Mouse (Mus musculus) CH12.LX (cell line): ENCODE results near the gene Olfr576. TPM values are rescaled to one million over a fixed set of nuclear protein-coding genes. Genes with fewer than 3 reads are reported as not detected.

Experiments
- DNase-seq: peaks from one replicate; pipeline ENCODE4 v3.0.0-alpha.2; 2013; ENCODE audit errors: extremely low read depth
- H3K27ac ChIP-seq: 2 replicates; pipeline ENCODE4 v1.5.1; 2012; ENCODE audit warnings: low read depth, mild to moderate bottlenecking, control low read depth, moderate library complexity; ENCODE audit not compliant: insufficient read depth
- H3K27me3 ChIP-seq: replicated peaks from 2 replicates; pipeline ENCODE3; 2012; ENCODE audit warnings: inconsistent platforms
- H3K36me3 ChIP-seq, 2 experiments: replicated peaks in 1 of 2; 2 replicates each; pipeline versions ENCODE3 to v1.6.1; 2012; ENCODE audit warnings: inconsistent platforms in 1 of 2, low read length in 1 of 2, mild to moderate bottlenecking in 1 of 2, mixed read lengths in 1 of 2, moderate library complexity in 1 of 2; ENCODE audit not compliant: control insufficient read depth in 1 of 2, insufficient read depth in 1 of 2
- H3K4me1 ChIP-seq, 2 experiments: 2 replicates each; pipeline ENCODE4 v1.6.1; 2012; ENCODE audit warnings: inconsistent platforms in 1 of 2, moderate library complexity in 1 of 2; ENCODE audit not compliant: insufficient read depth in 2 of 2, control insufficient read depth in 1 of 2
- H3K4me2 ChIP-seq: 2 replicates; pipeline ENCODE4 v1.6.1; 2012; ENCODE audit warnings: low read depth, mild to moderate bottlenecking, control low read depth; ENCODE audit not compliant: poor library complexity, insufficient read depth, severe bottlenecking
- H3K4me3 ChIP-seq, 3 experiments: fragments of 150-350 bp in 1 of 3; sonication (generic) in 1 of 3; replicated peaks in 1 of 3; 2 replicates each; pipeline versions ENCODE3 to v1.5.1; 2011 to 2012; ENCODE audit warnings: low read depth in 2 of 3, low read length in 2 of 3, mild to moderate bottlenecking in 2 of 3, moderate library complexity in 2 of 3, control low read depth in 1 of 3, improper control_type of control experiment in 1 of 3, inconsistent platforms in 1 of 3, mixed read lengths in 1 of 3; ENCODE audit not compliant: poor library complexity in 1 of 3
- H3K79me2 ChIP-seq: replicated peaks from 2 replicates; pipeline ENCODE4 v1.6.1; 2012; ENCODE audit warnings: mild to moderate bottlenecking, moderate library complexity; ENCODE audit not compliant: control insufficient read depth, poor library complexity, insufficient read depth, severe bottlenecking; ENCODE audit errors: extremely low read depth
- H3K9ac ChIP-seq: 2 replicates; pipeline ENCODE4 v1.6.1; 2012; ENCODE audit warnings: low read depth, mild to moderate bottlenecking, control low read depth, moderate library complexity; ENCODE audit not compliant: insufficient read depth
- H3K9me3 ChIP-seq: replicated peaks from 2 replicates; pipeline ENCODE3; 2012; ENCODE audit warnings: low read length, inconsistent platforms, mixed read lengths
- BHLHE40 ChIP-seq: IDR thresholded peaks from 2 replicates; pipeline ENCODE4 v1.6.1; 2011; ENCODE audit warnings: mild to moderate bottlenecking, low read depth, low read length, improper control_type of control experiment
- CTCF ChIP-seq, 2 experiments: IDR thresholded peaks in 1 of 2; conservative IDR thresholded peaks in 1 of 2; 2 replicates each; pipeline ENCODE4 v1.5.1; 2011 to 2012; ENCODE audit warnings: low read depth in 2 of 2, low read length in 2 of 2, improper control_type of control experiment in 1 of 2, inconsistent platforms in 1 of 2, mild to moderate bottlenecking in 1 of 2, moderate library complexity in 1 of 2
- ELF1 ChIP-seq: IDR thresholded peaks from 2 replicates; pipeline ENCODE4 v1.6.1; 2014; ENCODE audit warnings: low read depth, mild to moderate bottlenecking, inconsistent platforms, low read length, improper control_type of control experiment
- EP300 ChIP-seq: IDR thresholded peaks from 2 replicates; pipeline ENCODE4 v1.6.1; 2011; ENCODE audit warnings: low read length, improper control_type of control experiment
- GABPA ChIP-seq: IDR thresholded peaks from 2 replicates; pipeline ENCODE4 v1.6.1; 2012; ENCODE audit warnings: low read depth, low read length, improper control_type of control experiment, inconsistent platforms; ENCODE audit not compliant: insufficient replicate concordance
- IRF4 ChIP-seq: IDR thresholded peaks from 2 replicates; pipeline ENCODE4 v1.6.1; 2014; ENCODE audit warnings: low read depth, mild to moderate bottlenecking, inconsistent platforms, low read length, improper control_type of control experiment
- KAT2A ChIP-seq: IDR thresholded peaks from 2 replicates; pipeline ENCODE4 v1.6.1; 2012; ENCODE audit warnings: low read length, improper control_type of control experiment, inconsistent platforms; ENCODE audit not compliant: insufficient replicate concordance
- MAZ ChIP-seq: IDR thresholded peaks from 2 replicates; pipeline ENCODE4 v1.6.1; 2012; ENCODE audit warnings: low read depth, mild to moderate bottlenecking, inconsistent platforms, low read length, improper control_type of control experiment, moderate library complexity
- MXI1 ChIP-seq: IDR thresholded peaks from 2 replicates; pipeline ENCODE4 v1.6.1; 2011; ENCODE audit warnings: mild to moderate bottlenecking, low read depth, low read length, improper control_type of control experiment
- PAX5 ChIP-seq: IDR thresholded peaks from 2 replicates; pipeline ENCODE4 v1.6.1; 2012; ENCODE audit warnings: low read length, inconsistent platforms, mixed read lengths
- POLR2A ChIP-seq: IDR thresholded peaks from 2 replicates; pipeline ENCODE4 v1.6.1; 2011; ENCODE audit warnings: low read depth, mild to moderate bottlenecking, improper control_type of control experiment, low read length
- POLR2AphosphoS2 ChIP-seq: IDR thresholded peaks from 2 replicates; pipeline ENCODE4 v1.6.1; 2011; ENCODE audit warnings: low read depth, low read length, improper control_type of control experiment
- RAD21 ChIP-seq: IDR thresholded peaks from 2 replicates; pipeline ENCODE4 v1.6.1; 2011; ENCODE audit warnings: low read depth, mild to moderate bottlenecking, low read length, improper control_type of control experiment, moderate library complexity
- RCOR1 ChIP-seq: conservative IDR thresholded peaks from 2 replicates; pipeline ENCODE4 v1.6.1; 2012; ENCODE audit warnings: low read depth, mild to moderate bottlenecking, inconsistent platforms, low read length, improper control_type of control experiment
- SIN3A ChIP-seq: IDR thresholded peaks from 2 replicates; pipeline ENCODE4 v1.6.1; 2012; ENCODE audit warnings: low read length, improper control_type of control experiment, inconsistent platforms
- SMC3 ChIP-seq: IDR thresholded peaks from 2 replicates; pipeline ENCODE4 v1.6.1; 2011; ENCODE audit warnings: low read depth, low read length, improper control_type of control experiment
- USF1 ChIP-seq: IDR thresholded peaks from 2 replicates; pipeline ENCODE4 v1.6.1; 2014; ENCODE audit warnings: low read depth, mild to moderate bottlenecking, inconsistent platforms, low read length, improper control_type of control experiment
- ZKSCAN1 ChIP-seq: IDR thresholded peaks from 2 replicates; pipeline ENCODE4 v1.6.1; 2012; ENCODE audit warnings: low read depth, inconsistent platforms, low read length, improper control_type of control experiment, borderline replicate concordance
- ZNF384 ChIP-seq: IDR thresholded peaks from 2 replicates; pipeline ENCODE4 v1.6.1; 2012; ENCODE audit warnings: low read depth, low read length, improper control_type of control experiment, inconsistent platforms
- dilution Hi-C: fragments of 300-500 bp; cut with MboI; formaldehyde crosslinking; loops from 2 replicates; pipeline ENCODE4 v1.14.3; 2020; ENCODE audit warnings: low sequenced_read_pairs; ENCODE audit not compliant: extremely low pct_unique_long_range_greater_than_20kb, extremely low pct_ligation_motif_present
- in situ Hi-C: fragments of 300-500 bp; cut with MboI; formaldehyde crosslinking; loops from 3 replicates; pipeline ENCODE4 v1.14.3; 2019; ENCODE audit warnings: low sequenced_read_pairs, low pct_ligation_motif_present, low pct_unique_long_range_greater_than_20kb, mixed read lengths
- polyA plus RNA-seq: library from polyadenylated mRNA; unstranded; fragments of >175 nt; gene quantifications from 2 replicates; pipeline ENCODE4 v1.2.1, GENCODE M21; 2012; ENCODE audit warnings: low read depth; ENCODE audit not compliant: insufficient read length
- total RNA-seq, 2 experiments: library from RNA; depleted of rRNA; stranded (reverse); fragments of 300-350 nt in 1 of 2; fragments of >200 nt in 1 of 2; gene quantifications; 2 replicates each; pipeline ENCODE4 v1.2.3; 2012 to 2014

The Olfr576 gene
- total and polyA plus RNA-seq, 3 experiments, result not detected

DNA sequence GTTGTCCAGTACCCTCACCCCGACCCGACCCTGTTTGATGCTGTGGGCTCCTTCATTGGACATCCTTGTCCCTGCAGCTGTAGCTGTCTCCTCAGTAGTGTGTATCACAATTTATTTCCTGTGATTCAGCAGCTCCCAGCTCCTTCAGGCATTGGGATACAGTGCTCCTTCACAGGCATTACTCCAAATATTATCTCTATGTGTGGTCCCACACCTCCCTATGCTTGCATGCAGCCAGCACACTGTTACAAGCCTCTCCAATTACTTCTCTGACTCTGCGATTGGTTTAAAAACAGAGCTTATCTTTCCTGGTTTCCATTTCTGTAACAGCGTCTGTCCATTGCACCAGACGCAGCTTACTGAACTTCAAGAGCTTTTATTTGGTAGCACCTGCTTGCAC is 46.1 kb upstream of the Olfr576 start:
- dilution Hi-C loops (no loop called here), in situ Hi-C loops (loop anchor here (10.0 kb wide), 2 partner anchors 252 to 412 kb away; partner anchors contain the start of gene Olfr556)
- TF ChIP-seq KAT2A (no peak), RCOR1 (no peak), IRF4 (no peak), PAX5 (no peak), RAD21 (no peak), MAZ (no peak), CTCF (conservative IDR thresholded peaks at IDR 0.05 in 1 of 2, IDR thresholded peaks at IDR 0.05 in 1 of 2; ENCODE audit: low read depth in 2 of 2, low read length in 2 of 2) (no peak), POLR2A (no peak), EP300 (no peak), SIN3A (no peak), ELF1 (no peak), BHLHE40 (no peak), ZNF384 (no peak), ZKSCAN1 (no peak)
- Histone ChIP-seq H3K27me3 (no peaks in the 10 kb centered on the region), H3K4me3 (no peak overlapping the region), H3K4me1 (peaks cover 0 to 5% of the 10 kb centered on the region in 2 experiments; a peak in 2 of 4 replicates), H3K9me3 (no peaks in the 10 kb centered on the region), H3K79me2 (no peaks in the 10 kb centered on the region), H3K4me2 (no peak overlapping the region), H3K36me3 (no peaks in the 10 kb centered on the region), H3K9ac (no peak overlapping the region), H3K27ac (no peak overlapping the region)
- DNase-seq, result no peak

GRCm38 (mm10) chr7:102917032-102917875 is 45.2 kb upstream of the Olfr576 start, which contains the start of gene Olfr571:
Gene Olfr571 (minus strand): TSS chr7:102917536.
- no peak within 1 kb of the TSS for H3K9ac ChIP-seq
- no peak for DNase-seq
- H3K79me2 ChIP-seq, result no peaks in the 10 kb centered on the region
- H3K27ac ChIP-seq, result no peak within 1 kb of the TSS
- H3K4me3 ChIP-seq, result no peak within 1 kb of the TSS
- no peaks in the 10 kb centered on the region for H3K9me3 ChIP-seq
- in situ Hi-C loops (loop anchor here (10.0 kb wide), 2 partner anchors 252 to 412 kb away; partner anchors contain the start of gene Olfr556), dilution Hi-C loops (no loop called here)
- H3K4me1 ChIP-seq, result peaks cover 0 to 5% of the 10 kb centered on the region in 2 experiments; a peak in 2 of 4 replicates
- no peak within 1 kb of the TSS for H3K4me2 ChIP-seq
- no peaks in the 10 kb centered on the region for H3K36me3 ChIP-seq
- TF ChIP-seq USF1, result no peak
- TF ChIP-seq MXI1, result no peak
- no peak for TF ChIP-seq SMC3
- no peak for TF ChIP-seq BHLHE40
- TF ChIP-seq GABPA, result no peak
- TF ChIP-seq POLR2AphosphoS2, result no peak
- no peaks in the 10 kb centered on the region for H3K27me3 ChIP-seq
